Mouse (Mus musculus): Measurements from ENCODE around the gene Uck2.
A peak's percentile ranks its signal among the peaks of the same experiment; 100 is the strongest.

Uck2 gene

GRCm38 (mm10) chr1:167285320-167285355, at the start of gene Uck2:
Gene Uck2 (minus strand): TSS chr1:167285320.
- no peak for DNase-seq (ENCODE audit: low spot score in 2 of 2)

DNA sequence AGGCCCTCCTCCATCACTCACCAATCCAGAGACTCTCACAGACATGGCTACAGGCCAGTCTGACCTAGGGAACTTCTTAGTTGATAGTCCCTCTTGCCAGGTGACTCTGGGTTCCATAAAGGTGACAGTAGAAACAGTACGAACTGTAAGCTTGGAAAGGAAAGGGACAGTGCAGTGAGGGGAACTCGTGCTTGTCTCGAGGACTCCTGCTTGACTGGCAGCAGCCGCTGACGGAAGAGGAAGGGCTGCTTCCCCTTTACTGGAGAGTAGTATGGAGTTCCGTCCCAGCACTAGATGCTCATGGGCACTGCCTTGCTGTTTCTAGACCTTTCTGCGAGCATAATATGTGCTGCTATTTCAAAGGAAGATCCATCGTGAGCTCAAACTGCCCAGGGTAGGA, 46.0 kb upstream of the Uck2 start:
- DNase-seq (ENCODE audit: low spot score in 2 of 2): no peak

GRCm38 (mm10) chr1:167328776-167329175, 43.7 kb upstream of the Uck2 start:
- DNase-seq (ENCODE audit: low spot score in 2 of 2): no peak

GRCm38 (mm10) chr1:167321691-167322090, 36.6 kb upstream of the Uck2 start:
- no peak for DNase-seq (ENCODE audit: low spot score in 2 of 2)

DNA sequence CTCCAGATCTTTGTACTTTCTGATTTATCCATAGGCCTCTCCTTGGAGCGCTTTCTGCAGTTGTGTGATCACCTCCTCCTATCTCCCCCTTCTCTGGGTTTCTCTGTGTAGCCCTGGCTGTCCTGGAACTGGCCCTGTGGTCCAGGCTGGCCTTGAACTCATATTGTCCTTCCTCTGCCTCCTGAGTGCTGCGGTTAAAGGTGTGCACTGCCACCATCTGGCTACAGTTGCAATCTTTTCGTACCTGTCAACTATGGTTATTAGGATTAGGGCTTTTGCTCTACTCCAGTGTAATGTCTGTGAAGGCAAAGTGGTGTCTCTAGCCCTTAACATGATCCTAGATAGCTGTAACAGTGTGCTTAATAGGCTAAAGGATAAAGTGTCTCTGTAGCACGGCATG, 28.1 kb upstream of the Uck2 start:
- DNase-seq (ENCODE audit: low spot score in 2 of 2): no peak

GRCm38 (mm10) chr1:167312367-167312766, 27.2 kb upstream of the Uck2 start:
- no peak for DNase-seq (ENCODE audit: low spot score in 2 of 2)

GRCm38 (mm10) chr1:167308261-167309054, 23.3 kb upstream of the Uck2 start, which contains the start of gene Tmco1:
Gene Tmco1 (plus strand): TSS chr1:167308378.
- peak; percentile 97 to 99 for DNase-seq (ENCODE audit: low spot score in 2 of 2)

DNA sequence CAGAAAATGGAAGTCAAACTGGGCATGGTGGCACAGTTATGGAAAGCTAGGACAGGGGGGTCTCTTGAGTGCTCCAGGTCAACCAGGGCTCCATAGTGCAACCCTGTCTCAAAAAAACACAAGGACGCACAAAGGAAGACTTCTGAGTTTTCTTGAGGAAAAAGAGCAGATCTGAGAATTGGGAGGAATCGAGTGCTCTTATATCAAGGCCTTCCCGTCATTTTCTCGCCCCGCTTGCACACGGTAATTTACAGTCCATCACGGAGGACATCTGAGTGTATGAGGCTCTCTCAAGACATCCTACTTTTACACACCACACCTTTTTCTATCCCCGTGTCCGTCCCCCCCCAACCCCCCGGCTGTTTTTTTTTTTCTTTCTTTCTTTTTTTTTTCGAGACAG, 22.6 kb upstream of the Uck2 start:
- DNase-seq (ENCODE audit: low spot score in 2 of 2): no peak

DNA sequence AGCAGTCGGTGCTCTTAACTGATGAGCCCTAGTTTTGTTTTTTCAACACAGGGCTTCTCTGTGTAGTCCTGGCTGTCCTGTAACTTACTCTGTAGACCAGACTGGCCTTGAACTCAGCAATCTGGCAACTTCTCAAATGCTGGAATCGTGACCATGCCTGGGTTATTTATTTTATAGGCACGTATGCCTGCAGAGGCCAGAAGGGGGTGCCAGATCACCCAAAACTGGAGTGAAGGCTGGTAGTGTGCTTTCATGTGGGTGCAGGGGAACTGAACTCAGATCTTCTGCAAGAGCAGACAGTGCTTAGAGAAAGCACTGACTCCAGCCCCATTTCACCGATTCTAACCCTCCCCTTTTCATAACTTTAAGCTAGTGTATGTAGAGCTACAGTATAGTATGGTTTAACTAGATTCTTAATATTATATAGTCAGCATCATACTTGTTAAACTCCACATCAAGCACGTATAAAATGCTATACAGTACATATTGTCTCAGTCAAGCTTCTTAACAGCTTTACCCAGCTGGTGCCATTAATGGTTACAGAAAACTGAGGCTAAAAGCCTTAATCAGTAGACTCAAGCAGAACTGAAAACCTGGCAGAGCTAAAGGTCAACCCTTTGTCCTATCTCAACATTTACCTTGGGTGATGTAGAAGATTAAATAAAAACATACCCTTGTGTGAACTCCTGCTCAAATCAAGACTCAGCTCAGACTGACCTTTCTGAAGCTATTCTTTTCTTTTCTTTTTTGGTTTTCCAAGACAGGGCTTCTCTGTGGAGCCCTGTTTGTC, 21.5 kb upstream of the Uck2 start:
- peak; percentile 38 to 80 for DNase-seq (ENCODE audit: low spot score in 2 of 2)

DNA sequence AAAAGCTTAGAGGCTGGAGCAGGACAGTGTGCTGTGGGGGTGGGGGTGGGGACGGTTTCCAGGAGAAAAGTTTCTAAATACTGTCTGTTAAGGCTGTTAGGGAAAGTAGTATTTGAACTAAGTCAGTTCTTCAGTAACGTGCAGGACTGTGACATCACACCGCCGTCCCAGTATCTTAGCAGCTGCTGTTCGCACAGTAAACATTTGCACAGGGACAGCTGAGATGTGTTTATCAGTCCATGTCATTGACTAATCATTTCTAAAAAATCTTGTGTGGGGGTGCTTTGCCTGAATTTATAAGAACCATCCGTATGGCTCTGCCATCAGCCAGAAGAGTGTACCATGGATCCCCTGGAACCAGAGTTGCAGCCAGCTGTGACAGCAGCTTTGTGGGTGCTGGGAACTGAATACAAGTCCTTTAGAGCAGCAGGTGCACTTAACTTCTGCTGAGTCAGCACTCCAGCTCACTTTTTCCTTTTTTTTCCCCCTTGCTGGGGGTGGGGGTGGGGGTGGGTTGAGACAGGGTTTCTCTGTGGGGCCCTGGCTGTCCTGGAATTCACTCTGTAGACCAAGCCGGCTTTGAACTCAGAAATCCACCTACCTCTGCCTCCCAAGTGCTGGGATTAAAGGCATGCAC, 20.5 kb upstream of the Uck2 start:
- no peak for DNase-seq (ENCODE audit: low spot score in 2 of 2)

GRCm38 (mm10) chr1:167300122-167300521, 15.0 kb upstream of the Uck2 start:
- DNase-seq (ENCODE audit: low spot score in 2 of 2): no peak

- DNase-seq (ENCODE audit: low spot score in 2 of 2): no peak
These were observed 10.7 kb upstream of the Uck2 start for GRCm38 (mm10) chr1:167295679-167296402.

GRCm38 (mm10) chr1:167292447-167292846, 7.3 kb upstream of the Uck2 start:
- DNase-seq (ENCODE audit: low spot score in 2 of 2): no peak

DNA sequence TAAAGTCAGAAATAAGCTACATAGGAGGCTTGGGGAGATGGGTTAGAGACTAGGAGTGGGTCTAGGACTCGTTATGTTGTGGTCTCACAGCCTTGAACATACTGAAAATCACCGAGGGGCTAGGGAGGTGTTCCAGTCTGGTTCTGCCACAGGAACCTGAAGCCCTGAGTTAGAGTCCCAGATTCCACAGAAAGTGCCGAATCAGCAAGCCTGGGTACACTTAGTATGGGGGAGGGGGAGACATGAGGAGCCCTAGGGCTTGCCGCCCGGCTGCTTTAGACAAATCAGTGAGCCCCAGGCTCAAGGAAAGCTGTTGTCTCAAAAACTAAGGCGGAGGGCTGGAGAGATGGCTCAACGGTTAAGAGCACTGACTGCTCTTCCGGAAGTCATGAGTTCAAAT, 6.5 kb upstream of the Uck2 start:
- no peak for DNase-seq (ENCODE audit: low spot score in 2 of 2)

GRCm38 (mm10) chr1:167290263-167290592, 5.1 kb upstream of the Uck2 start:
- DNase-seq (ENCODE audit: low spot score in 2 of 2): no peak

DNA sequence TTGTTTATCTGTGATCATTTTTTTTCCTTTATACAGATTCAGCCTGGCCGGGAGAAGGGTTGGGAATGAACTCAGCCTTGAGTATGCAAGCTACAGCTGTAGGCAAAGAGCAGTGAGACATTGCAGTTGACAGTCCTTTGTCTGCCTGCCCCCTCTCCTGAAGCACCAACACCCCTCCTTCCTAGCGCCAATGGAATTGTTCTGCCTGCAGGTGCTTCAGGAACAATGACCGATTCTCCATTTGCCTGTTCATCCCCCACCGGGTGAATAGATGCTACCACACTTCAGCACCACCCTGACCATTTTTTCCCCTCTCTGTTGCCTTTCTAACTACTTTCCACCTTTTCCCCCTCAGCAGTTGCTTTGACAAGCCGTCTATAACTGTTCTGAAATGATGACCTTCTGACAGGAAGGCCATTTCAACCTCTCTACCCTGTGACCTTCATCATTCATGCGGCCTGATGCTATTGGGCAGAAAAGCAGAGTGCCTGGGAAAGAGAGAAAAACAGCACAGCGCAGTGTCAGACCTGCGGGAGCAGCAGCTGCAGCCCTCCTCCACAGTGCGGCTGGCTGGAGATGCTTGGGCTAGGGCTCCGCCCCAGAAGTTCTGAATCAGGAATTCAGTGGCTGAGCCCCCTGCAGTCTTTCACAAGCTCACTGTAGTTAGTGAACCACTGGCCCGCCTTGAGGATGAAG, 4.6 kb upstream of the Uck2 start:
- no peak for DNase-seq (ENCODE audit: low spot score in 2 of 2)

GRCm38 (mm10) chr1:167288665-167289538, 3.8 kb upstream of the Uck2 start:
- peak in 1 of 2 experiments; percentile 61 for DNase-seq (ENCODE audit: low spot score in 2 of 2)

DNA sequence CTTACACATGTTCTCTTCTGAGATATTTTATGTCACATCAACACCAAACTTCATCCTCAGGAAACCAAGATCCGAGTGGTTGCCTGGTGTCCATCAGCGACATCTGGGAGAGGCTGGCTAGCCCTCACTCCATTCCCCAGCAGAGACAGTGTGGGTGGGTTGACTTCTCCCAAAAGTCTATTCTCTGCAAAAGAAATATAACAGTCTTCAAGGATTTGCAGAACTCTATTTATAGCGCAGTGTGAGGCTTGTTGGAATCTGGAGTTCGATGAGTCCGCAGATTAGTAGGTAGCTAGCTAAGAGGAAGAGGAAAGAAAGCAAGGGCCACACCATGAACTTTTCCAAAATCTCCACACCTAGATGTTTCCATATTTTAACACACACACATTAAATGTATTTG, 2.0 kb upstream of the Uck2 start:
- DNase-seq (ENCODE audit: low spot score in 2 of 2): no peak

DNA sequence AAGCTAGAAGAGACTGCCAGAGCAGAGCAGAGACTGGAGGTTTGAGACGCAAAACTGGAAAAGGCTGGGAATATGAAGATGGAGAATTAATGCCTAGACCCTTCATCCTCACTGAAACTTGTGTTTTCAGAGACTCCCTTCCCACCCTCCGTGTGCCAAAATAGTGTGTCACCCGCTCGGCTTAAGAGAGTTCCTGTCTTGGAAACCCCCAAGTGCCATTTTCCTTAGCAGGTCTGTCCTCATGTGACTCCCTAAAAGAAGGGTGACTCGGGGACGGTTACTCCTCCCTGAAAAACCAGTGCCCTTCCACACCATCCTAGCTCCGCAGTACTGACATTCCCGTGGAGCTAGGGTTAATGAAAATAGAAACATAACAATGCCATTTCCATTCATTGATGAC, 236 bp upstream of the Uck2 start:
- DNase-seq (ENCODE audit: low spot score in 2 of 2): no peak

GRCm38 (mm10) chr1:167284837-167285319, 242 bp downstream of the Uck2 start:
- DNase-seq (ENCODE audit: low spot score in 2 of 2): peak; percentile 77 to 82

DNA sequence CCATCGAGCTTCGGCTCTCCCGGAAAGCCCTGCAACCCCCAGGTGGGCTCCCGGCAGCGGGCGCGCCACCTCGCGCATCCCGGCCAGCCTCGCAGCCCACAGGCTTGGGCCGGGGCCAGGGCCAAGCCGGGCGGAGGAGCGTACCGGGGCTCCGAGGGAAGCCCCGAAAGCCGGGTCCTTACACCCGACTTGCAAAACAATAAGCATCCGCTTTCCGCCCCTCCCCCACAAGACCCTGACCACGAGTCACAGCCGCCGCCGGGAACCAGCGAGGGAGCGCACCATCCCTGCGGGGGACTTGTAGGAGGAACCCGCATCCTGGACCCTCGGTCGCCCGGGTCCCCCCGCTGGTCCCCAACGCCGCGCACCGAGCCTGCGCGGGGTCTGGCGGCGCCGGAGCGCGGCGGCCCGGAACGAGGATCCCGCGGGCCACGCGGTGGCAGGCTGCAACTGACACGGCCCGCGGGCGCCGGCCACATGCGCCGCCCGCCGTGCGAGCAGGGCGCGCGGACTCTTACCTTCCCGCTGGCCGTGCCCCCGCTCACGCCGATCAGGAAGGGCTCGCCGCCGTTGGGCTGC, 773 bp downstream of the Uck2 start:
- DNase-seq (ENCODE audit: low spot score in 2 of 2): peak; percentile 75 to 77

All from spleen, postnatal 10 days (tissue).